In genomic region chr16:37626388-37626949, GRCm38 (mm10) we compare ENCODE assay signal across 25 mouse cellular contexts. TPM values are rescaled to one million over a fixed set of nuclear protein-coding genes. Genes with fewer than 3 reads are reported as not detected.
DNase-seq lines count a peak whose midpoint lies in the region; ATAC-seq and TF ChIP-seq lines count a peak whose summit lies in the region.
"Had no signal": no experiment of that assay in that cellular context is flagged by ENCODE, and none has a peak within 500 bp of the region (broad histone marks: within the 10 kb centered on the region; RNA-seq: fewer than 3 reads in every experiment).

No protein-coding gene starts in this region.

- no peak for DNase-seq in frontal cortex, postnatal 25 days (ENCODE audit: low spot score in 2 of 2)
- no peak for DNase-seq in layer of hippocampus, adult 2 months (ENCODE audit: low spot score in 2 of 2)
- no peak for DNase-seq in layer of hippocampus, adult 9-11 months
- DNase-seq in brain, adult 2 months (ENCODE audit: low read depth, low spot score): peak; percentile 70
- DNase-seq in lung, postnatal 0 days (ENCODE audit: low spot score): no peak
- DNase-seq: adrenal gland, postnatal 14 days; cerebellum, adult 11 months; cerebellum, adult 8-10 months; cerebellum, postnatal 14 days; embryo, embryonic 11 days; gastrocnemius, adult 2 months; gastrocnemius, postnatal 25 days; heart, postnatal 10 days had no signal

- peak overlapping the region; percentile 66 for H3K27ac ChIP-seq in layer of hippocampus, adult 2 months
- H3K27ac ChIP-seq in olfactory bulb, adult 2 months (ENCODE audit: insufficient read depth, low read depth, low read length): peak overlapping the region; percentile 70
- no peak overlapping the region for H3K27ac ChIP-seq in lung, postnatal 0 days (ENCODE audit: low read length)
- H3K27ac ChIP-seq: embryonic facial prominence, embryonic 15.5 days; forebrain, embryonic 10.5 days; forebrain, embryonic 15.5 days; gastrocnemius, adult 2 months; hindbrain, embryonic 10.5 days; hindbrain, embryonic 14.5 days had no signal

- no peaks in the 10 kb centered on the region for H3K27me3 ChIP-seq in lung, postnatal 0 days (replicated peaks; ENCODE audit: insufficient read depth, low read length)
- H3K27me3 ChIP-seq: embryonic facial prominence, embryonic 15.5 days; forebrain, embryonic 15.5 days had no signal

- no peak overlapping the region for H3K9ac ChIP-seq in lung, postnatal 0 days (replicated peaks; ENCODE audit: low read depth)
- H3K9ac ChIP-seq: embryonic facial prominence, embryonic 15.5 days; forebrain, embryonic 15.5 days; hindbrain, embryonic 14.5 days had no signal

- TF ChIP-seq POLR2A in olfactory bulb, adult 2 months (IDR thresholded peaks at IDR 0.05; ENCODE audit: insufficient read depth, low read depth, low read length): no peak

- no peak for TF ChIP-seq CTCF in layer of hippocampus, adult 2 months (conservative IDR thresholded peaks at IDR 0.05)
- TF ChIP-seq CTCF in olfactory bulb, adult 2 months (IDR thresholded peaks at IDR 0.05; ENCODE audit: insufficient read depth, low read depth, low read length): no peak
- no peak for TF ChIP-seq CTCF in lung, postnatal 0 days (IDR thresholded peaks at IDR 0.05)

- H3K9me3 ChIP-seq in lung, postnatal 0 days (ENCODE audit: low read length): no peaks in the 10 kb centered on the region
- H3K9me3 ChIP-seq: embryonic facial prominence, embryonic 15.5 days; forebrain, embryonic 10.5 days; forebrain, embryonic 15.5 days; hindbrain, embryonic 10.5 days had no signal

- 38% methylated on average over 4 of the region's 4 CpGs for WGBS in olfactory bulb, adult 2 months
- 47% methylated on average over 4 of the region's 4 CpGs for WGBS in lung, postnatal 0 days

- H3K4me1 ChIP-seq in olfactory bulb, adult 2 months (ENCODE audit: control insufficient read depth, insufficient read depth, low read length): peaks cover 5% of the 10 kb centered on the region
- H3K4me1 ChIP-seq in lung, postnatal 0 days (ENCODE audit: insufficient read depth, low read depth, low read length): no peaks in the 10 kb centered on the region
- H3K4me1 ChIP-seq: embryonic facial prominence, embryonic 15.5 days had no signal

- no peak for TF ChIP-seq EP300 in lung, postnatal 0 days (IDR thresholded peaks at IDR 0.05)

- no peak overlapping the region for H3K4me3 ChIP-seq in layer of hippocampus, adult 2 months
- H3K4me3 ChIP-seq in olfactory bulb, adult 2 months (ENCODE audit: insufficient read depth, low read depth, low read length): no peak overlapping the region
- no peak overlapping the region for H3K4me3 ChIP-seq in lung, postnatal 0 days (ENCODE audit: low read depth, low read length)
- H3K4me3 ChIP-seq: embryonic facial prominence, embryonic 15.5 days; erythroblast, embryonic 14.5 days; forebrain, embryonic 10.5 days; forebrain, embryonic 15.5 days; gastrocnemius, adult 2 months; hindbrain, embryonic 10.5 days had no signal

- H3K36me3 ChIP-seq in lung, postnatal 0 days (ENCODE audit: insufficient read depth, low read length): no peaks in the 10 kb centered on the region
- H3K36me3 ChIP-seq: embryonic facial prominence, embryonic 15.5 days; forebrain, embryonic 10.5 days; forebrain, embryonic 15.5 days; hindbrain, embryonic 10.5 days had no signal

- ATAC-seq in frontal cortex, adult (ENCODE audit: low TSS enrichment): peak; percentile 55; the same call in 1 of the 2 replicates
- no peak for ATAC-seq in lung, postnatal 0 days
- ATAC-seq: forebrain, embryonic 15.5 days had no signal

- no peak overlapping the region for H3K4me2 ChIP-seq in lung, postnatal 0 days (replicated peaks; ENCODE audit: low read depth, low read length)
- H3K4me2 ChIP-seq: embryonic facial prominence, embryonic 15.5 days; forebrain, embryonic 15.5 days; hindbrain, embryonic 14.5 days had no signal

RNA-seq across cellular contexts. Expression of gene Ndufb4, which starts 27.8 kb away (rescaled TPM):
- total RNA-seq in layer of hippocampus, adult 2 months (2021): 10 to 100 TPM; 83.1 to 94.7 TPM
- not detected in 2 replicates for polyA plus RNA-seq in olfactory bulb, adult 2 months (2012; ENCODE audit: insufficient read depth, insufficient read length, low replicate concordance, missing spikeins)
- 70.3 and 74.1 TPM in 2 replicates for polyA plus RNA-seq in lung, postnatal 0 days (2015; fragmentation: Nextera tagmentation; extraction: Ambion mirVana)

RNA-seq across cellular contexts. Expression of gene Hgd, which starts 46.5 kb away (rescaled TPM):
- not detected for total RNA-seq in layer of hippocampus, adult 2 months (2021)
- not detected in 2 replicates for polyA plus RNA-seq in olfactory bulb, adult 2 months (2012; ENCODE audit: insufficient read depth, insufficient read length, low replicate concordance, missing spikeins)
- 0.20 and 0.48 TPM in 2 replicates for polyA plus RNA-seq in lung, postnatal 0 days (2015; fragmentation: Nextera tagmentation; extraction: Ambion mirVana)
- total RNA-seq: common myeloid progenitor, adult 5-6 weeks; gastrocnemius, adult 2 months; gastrocnemius, postnatal 25 days; granulocyte monocyte progenitor cell, adult 5-6 weeks; MEL had no signal
- polyA plus RNA-seq: embryonic facial prominence, embryonic 11.5 days; embryonic facial prominence, embryonic 15.5 days; erythroblast, embryonic 14.5 days; forebrain, embryonic 10.5 days; hindbrain, embryonic 10.5 days had no signal
